Mouse (Mus musculus): ENCODE data around the gene Atpif1. TPM values are rescaled to one million over a fixed set of nuclear protein-coding genes. Genes with fewer than 3 reads are reported as not detected.
"Not testable (repeated sequence)": the region's sequence is repeated elsewhere in the genome, so short reads cannot be mapped to it uniquely, and the experiment has no call there.

Gene Atpif1
- 1,005 and 1,007 TPM in 2 replicates for polyA plus RNA-seq (2016; fragmentation: Nextera tagmentation; extraction: Ambion mirVana)

DNA sequence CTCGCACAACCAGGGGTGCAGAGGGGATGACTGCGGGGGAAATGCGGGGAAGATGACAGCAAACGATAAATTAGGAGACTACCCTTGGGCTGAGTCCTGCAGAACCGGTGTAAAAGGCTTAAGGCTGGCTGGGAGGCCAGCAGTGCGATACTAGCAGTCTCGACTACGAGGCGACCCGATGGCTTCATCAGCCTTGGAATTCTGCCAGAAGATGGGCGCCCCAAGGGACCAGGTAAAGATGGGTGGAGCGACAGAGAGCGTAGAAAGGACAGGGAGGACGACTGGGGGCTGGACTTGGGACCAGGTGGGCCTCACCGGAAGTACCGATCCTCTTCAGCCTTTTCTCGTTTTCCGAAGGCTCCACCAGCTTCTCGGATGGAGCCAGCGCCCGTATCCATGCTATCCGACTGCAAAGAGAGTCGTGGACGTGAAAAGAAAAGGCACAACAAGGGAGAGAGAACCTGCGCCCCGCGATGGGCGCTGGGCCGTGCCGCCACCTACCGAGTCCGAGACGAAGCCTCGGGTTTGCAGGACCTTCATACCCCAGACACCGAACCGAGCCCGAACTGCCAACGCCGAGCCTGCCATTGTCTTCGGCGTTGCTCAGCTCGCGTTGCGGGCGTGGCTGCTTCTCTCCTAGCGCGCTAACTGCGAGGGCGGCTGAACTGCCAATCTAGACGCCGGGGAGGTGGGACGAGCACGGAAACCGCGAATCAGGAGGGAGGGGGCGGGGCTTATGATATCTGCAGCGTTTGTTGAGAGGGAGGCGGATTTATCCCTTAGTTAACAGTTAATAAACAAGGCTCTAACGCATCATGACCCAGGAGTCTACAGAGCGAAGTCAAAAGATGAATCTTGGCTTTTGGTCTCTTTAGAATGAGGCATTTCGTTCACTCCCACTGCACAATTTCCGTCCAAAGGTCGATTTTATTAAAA is at the start of gene Atpif1:
TSS of gene Atpif1 (minus strand) at position 679 of the 936 bp plus-strand sequence.
- under 1% methylated on average over 63 of the region's 63 CpGs for WGBS
- H3K4me1 ChIP-seq: peaks cover 33% of the 10 kb centered on the region
- DNase-seq (ENCODE audit: low spot score): peak; percentile 91
- H3K4me3 ChIP-seq: peak within 1 kb of the TSS; percentile 87
- H3K9me3 ChIP-seq (replicated peaks): no peaks in the 10 kb centered on the region
- no peaks in the 10 kb centered on the region for H3K27me3 ChIP-seq (ENCODE audit: low read depth, poor library complexity, severe bottlenecking)
- H3K27ac ChIP-seq: peak within 1 kb of the TSS; percentile 97
- peaks cover 47% of the 10 kb centered on the region for H3K36me3 ChIP-seq

DNA sequence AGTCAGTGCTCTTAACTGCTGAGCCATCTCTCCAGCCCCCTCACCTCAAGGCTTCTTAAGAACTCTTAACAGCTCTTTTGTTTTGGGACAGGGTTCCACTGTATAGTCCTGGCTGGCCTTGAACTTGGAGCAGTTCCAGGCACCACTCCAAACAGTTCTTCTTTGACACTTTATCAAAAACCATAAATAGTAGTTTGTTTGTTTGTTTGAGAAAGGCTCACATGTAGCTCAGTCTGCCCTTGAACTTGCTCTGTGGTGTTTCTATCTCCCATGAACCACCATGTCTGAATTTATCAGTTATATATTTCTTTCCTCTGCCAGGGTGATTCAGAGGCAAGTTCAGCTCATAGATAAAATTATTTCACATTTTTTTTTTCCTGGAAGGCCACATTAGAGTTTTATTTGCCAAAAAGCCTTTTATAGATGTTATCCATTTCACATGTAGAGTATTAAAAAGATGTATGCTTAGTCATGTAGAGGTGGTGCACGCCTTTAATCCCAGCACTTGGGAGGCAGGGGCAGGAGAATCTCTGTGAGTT is 41.4 kb upstream of the Atpif1 start:
- Histone ChIP-seq H3K4me3 (no peak overlapping the region), H3K27ac (no peak overlapping the region), H3K27me3 (ENCODE audit: low read depth, poor library complexity, severe bottlenecking) (no peaks in the 10 kb centered on the region), H3K4me1 (peaks cover 11% of the 10 kb centered on the region), H3K36me3 (no peaks in the 10 kb centered on the region), H3K9me3 (replicated peaks) (no peaks in the 10 kb centered on the region)
- 84% methylated on average over 1 of the region's 1 CpGs for WGBS
- DNase-seq (ENCODE audit: low spot score): no peak

DNA sequence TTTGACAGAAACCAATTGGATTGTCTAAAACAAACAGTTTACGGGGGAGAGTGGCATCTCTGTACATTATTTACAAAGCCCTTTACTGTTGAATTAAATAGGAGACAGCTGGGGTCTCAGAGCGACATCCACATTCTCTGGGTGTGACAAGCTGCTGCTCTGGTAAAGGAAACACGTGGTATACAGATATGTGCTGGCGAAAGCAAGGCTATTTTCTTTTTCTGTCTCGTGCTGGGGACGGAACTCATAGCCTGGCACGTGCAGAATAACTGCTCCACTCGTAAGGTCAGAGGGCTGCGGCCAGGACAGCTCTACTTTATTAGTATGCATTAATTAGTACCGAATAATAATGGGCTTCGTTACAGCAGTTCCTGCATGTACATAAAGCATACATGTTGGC is 39.9 kb upstream of the Atpif1 start:
- no peak for DNase-seq (ENCODE audit: low spot score)
- 75% methylated on average over 11 of the region's 11 CpGs for WGBS

DNA sequence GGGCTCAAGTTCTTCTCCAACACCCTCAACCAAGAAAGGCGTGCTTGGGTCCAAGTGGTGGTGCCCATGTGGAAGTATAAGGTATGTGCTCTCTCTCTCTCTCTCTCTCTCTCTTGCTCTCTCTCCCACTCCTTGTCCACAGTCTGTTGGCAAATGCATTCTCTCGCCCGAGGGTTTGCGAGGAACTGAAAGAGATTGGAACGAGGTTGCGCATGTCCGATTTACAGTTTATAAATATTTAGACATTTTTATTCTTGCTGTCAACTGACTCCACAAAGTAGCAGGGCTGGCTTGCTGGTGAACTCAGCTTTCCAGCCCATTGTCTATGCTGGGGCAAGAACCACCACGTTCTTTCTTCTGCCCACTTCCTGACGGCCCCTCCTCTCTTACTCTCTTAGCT is 37.7 kb upstream of the Atpif1 start:
- Histone ChIP-seq H3K36me3 (no peaks in the 10 kb centered on the region), H3K4me3 (no peak overlapping the region), H3K27ac (no peak overlapping the region), H3K27me3 (ENCODE audit: low read depth, poor library complexity, severe bottlenecking) (no peaks in the 10 kb centered on the region), H3K9me3 (replicated peaks) (no peaks in the 10 kb centered on the region), H3K4me1 (peaks cover 11% of the 10 kb centered on the region)
- no peak for DNase-seq (ENCODE audit: low spot score)
- WGBS: 87% methylated on average over 9 of the region's 9 CpGs

More for the DNA sequence above, 39.9 kb upstream of the Atpif1 start:
- H3K27ac ChIP-seq: no peak overlapping the region
- H3K4me3 ChIP-seq: no peak overlapping the region
- no peaks in the 10 kb centered on the region for H3K36me3 ChIP-seq
- peaks cover 11% of the 10 kb centered on the region for H3K4me1 ChIP-seq
- H3K9me3 ChIP-seq (replicated peaks): no peaks in the 10 kb centered on the region
- no peaks in the 10 kb centered on the region for H3K27me3 ChIP-seq (ENCODE audit: low read depth, poor library complexity, severe bottlenecking)

DNA sequence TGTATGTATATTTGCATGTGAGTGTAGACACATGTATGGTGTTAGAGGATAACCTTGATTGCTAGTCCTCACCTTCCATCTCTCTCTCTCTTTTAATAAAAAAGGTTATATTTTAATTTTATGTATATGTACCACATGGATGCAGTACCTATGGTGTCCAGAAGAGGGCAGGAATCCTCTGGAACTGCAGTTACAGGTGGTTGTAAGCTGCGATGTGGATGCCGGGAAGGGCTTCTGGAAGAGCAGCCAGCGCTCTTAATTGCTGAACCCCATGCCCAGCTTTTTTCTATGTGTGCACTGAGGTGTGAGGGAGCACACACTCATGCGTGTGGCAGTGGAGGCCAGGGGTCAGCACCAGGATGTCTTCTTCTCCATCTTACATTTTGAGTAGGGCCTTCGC is 35.7 kb upstream of the Atpif1 start:
- 94% methylated on average over 5 of the region's 5 CpGs for WGBS
- H3K9me3 ChIP-seq (replicated peaks): no peaks in the 10 kb centered on the region
- H3K4me3 ChIP-seq: no peak overlapping the region
- H3K27ac ChIP-seq: no peak overlapping the region
- peaks cover 13% of the 10 kb centered on the region for H3K4me1 ChIP-seq
- H3K36me3 ChIP-seq: no peaks in the 10 kb centered on the region
- no peak for DNase-seq (ENCODE audit: low spot score)
- no peaks in the 10 kb centered on the region for H3K27me3 ChIP-seq (ENCODE audit: low read depth, poor library complexity, severe bottlenecking)

DNA sequence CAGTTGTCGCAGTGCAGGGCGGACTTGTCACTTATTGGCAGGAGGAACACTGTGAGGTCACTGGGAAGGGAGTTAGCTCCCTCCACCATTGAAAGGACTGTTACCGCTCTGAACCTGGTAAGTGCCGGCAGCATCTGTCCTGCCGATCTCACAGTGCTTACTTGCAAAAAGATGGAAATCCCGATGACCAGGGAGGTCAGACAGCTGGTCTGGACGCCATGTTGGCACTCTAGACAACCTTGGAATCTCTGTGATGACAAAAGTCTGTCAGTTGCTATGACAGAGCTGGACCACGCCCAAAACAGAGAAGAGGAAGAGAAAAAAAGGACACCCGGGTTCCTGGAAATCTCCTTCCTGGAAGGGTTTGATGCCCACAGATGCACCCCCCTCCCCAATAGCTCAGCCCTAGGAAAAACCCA is 33.9 kb upstream of the Atpif1 start:
- DNase-seq (ENCODE audit: low spot score): no peak
- Histone ChIP-seq H3K27ac (no peak overlapping the region), H3K9me3 (replicated peaks) (no peaks in the 10 kb centered on the region), H3K4me3 (no peak overlapping the region), H3K4me1 (peaks cover 14% of the 10 kb centered on the region), H3K27me3 (ENCODE audit: low read depth, poor library complexity, severe bottlenecking) (no peaks in the 10 kb centered on the region), H3K36me3 (no peaks in the 10 kb centered on the region)
- WGBS: 79% methylated on average over 9 of the region's 9 CpGs

DNA sequence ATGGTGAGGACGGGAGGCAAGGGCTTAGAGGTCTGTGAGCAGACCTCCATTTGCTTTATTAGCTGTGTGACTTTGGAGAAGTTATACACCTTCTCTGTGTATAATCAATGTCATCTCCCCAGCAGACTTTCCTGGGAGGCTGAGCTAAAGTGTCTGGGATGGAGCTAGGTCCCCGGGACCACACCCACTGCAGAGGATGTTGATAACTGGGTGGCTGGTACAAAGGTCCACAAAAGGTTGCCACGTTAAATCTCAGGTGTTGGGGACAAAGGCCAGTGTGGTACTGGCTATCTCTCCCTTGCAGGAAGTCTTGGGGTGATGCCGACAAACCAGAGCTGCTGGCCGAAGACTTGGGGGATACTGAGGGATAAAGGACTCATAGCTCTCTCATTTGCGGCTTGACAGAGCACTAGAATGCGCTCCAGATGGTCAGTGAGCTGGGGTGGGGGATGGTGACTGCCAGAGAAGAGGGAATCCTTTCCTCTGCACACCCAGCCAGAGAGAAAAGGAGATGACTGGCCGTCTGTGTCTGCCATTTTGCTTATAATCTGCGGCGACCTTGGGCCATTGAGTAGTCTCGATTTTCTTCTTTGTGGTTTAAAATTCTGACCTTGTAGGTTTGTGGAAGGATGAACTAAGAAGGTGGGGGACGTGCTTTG is 31.8 kb upstream of the Atpif1 start:
- Histone ChIP-seq H3K9me3 (replicated peaks) (no peaks in the 10 kb centered on the region), H3K27ac (no peak overlapping the region), H3K4me1 (peaks cover 7% of the 10 kb centered on the region; the same call in 1 of the 2 replicates), H3K36me3 (no peaks in the 10 kb centered on the region), H3K4me3 (no peak overlapping the region), H3K27me3 (ENCODE audit: low read depth, poor library complexity, severe bottlenecking) (no peaks in the 10 kb centered on the region)
- WGBS: 84% methylated on average over 12 of the region's 12 CpGs
- DNase-seq (ENCODE audit: low spot score): no peak

DNA sequence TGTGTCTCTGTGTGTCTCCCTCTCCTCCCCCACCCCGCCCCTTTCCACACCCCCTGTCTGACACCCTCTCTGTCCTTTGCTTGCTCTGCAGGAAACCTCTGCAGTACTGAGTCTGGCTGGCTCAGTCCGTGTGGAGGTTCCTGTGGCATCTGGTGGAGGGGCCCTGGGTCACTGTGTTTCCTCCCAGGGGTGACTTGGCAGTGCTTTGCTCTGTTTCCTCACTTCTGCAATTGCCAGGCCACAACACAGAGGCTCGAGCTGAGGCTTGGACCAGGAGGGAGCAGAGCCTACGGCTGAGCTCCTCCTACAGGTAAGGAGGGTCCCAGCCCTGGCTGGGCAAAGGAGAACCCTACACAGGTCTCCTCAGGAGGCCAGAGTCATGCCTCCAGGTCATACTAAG is 30.5 kb upstream of the Atpif1 start, which contains the start of gene Ptafr:
TSS of gene Ptafr (plus strand) at position 103 of the 400 bp plus-strand sequence.
- Histone ChIP-seq H3K36me3 (no peaks in the 10 kb centered on the region), H3K4me3 (no peak within 1 kb of the TSS), H3K9me3 (replicated peaks) (no peaks in the 10 kb centered on the region), H3K4me1 (peaks cover 7% of the 10 kb centered on the region; the same call in 1 of the 2 replicates), H3K27ac (0 out of 2 replicates have a peak within 1 kb of the TSS, but pooled peaks have one; percentile 26), H3K27me3 (ENCODE audit: low read depth, poor library complexity, severe bottlenecking) (no peaks in the 10 kb centered on the region)
- WGBS: 28% methylated on average over 4 of the region's 4 CpGs
- no peak for DNase-seq (ENCODE audit: low spot score)

DNA sequence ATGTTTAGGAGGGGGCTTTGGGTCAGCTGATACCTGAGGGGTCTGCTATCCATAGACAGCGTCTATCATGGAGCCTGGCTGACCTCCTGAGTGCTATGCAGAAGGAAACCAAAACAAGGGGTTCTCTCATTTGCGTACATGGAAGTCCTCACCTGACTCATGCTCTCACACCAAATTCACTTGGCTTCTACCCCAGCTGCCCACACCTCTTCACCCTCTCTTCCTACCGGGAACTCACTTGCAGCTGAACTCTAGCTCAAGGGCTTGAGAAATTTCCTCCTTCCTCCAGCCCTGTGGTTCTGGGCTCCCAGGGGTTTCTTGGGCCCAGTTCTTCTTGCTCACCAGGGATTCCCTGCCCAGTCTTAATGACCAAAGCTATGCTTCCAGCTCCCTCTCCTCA is 29.8 kb upstream of the Atpif1 start:
- no peak overlapping the region for H3K27ac ChIP-seq
- WGBS: 84% methylated on average over 3 of the region's 3 CpGs
- H3K4me1 ChIP-seq: peaks cover 7% of the 10 kb centered on the region; the same call in 1 of the 2 replicates
- H3K27me3 ChIP-seq (ENCODE audit: low read depth, poor library complexity, severe bottlenecking): no peaks in the 10 kb centered on the region
- H3K4me3 ChIP-seq: no peak overlapping the region
- no peaks in the 10 kb centered on the region for H3K9me3 ChIP-seq (replicated peaks)
- no peak for DNase-seq (ENCODE audit: low spot score)
- no peaks in the 10 kb centered on the region for H3K36me3 ChIP-seq

DNA sequence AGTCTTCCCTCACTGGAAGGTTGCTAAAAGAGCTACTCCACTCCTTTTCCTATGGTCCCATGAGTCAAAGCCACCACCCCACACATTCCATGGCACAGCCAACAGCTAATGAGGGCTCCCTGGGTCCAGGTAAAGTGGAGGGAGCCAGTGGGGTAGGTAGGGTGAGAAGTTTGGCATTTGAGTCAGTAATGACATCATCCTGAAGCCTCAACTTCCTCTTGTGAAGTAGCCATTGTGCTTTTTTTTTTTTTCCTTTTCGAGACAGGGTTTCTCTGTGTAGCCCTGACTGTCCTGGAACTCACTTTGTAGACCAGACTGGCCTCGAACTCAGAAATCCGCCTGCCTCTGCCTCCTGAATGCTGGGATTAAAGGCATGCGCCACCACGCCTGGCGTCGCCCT is 22.1 kb upstream of the Atpif1 start:
- H3K27ac ChIP-seq; H3K27me3 ChIP-seq (ENCODE audit: low read depth, poor library complexity, severe bottlenecking); H3K4me1 ChIP-seq; DNase-seq (ENCODE audit: low spot score); H3K9me3 ChIP-seq (replicated peaks); H3K4me3 ChIP-seq: not testable (repeated sequence)
- H3K36me3 ChIP-seq: peaks cover 46% of the 10 kb centered on the region
- 90% methylated on average over 7 of the region's 7 CpGs for WGBS

DNA sequence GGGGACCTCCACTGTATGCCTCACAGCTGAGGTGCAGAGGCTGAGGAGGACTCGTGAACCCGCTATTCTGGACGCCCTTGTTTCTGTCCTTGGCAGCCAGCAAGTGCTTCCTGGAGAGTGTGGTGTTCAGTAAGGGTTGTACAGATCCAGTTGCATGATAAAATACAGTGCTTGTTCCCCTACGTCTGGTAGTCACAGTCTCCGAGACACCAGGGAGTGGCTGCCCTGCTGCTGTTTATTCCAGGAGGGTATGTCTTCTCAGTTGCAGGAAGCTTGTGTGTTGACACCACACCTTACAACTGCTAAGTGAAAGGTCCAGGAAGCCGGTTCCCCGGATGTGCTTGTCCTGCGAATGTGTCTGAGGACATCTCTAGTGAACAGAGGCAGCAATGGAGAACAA is 21.2 kb upstream of the Atpif1 start:
- no peak for DNase-seq (ENCODE audit: low spot score)
- H3K4me1 ChIP-seq: no peaks in the 10 kb centered on the region
- H3K4me3 ChIP-seq: no peak overlapping the region
- no peaks in the 10 kb centered on the region for H3K9me3 ChIP-seq (replicated peaks)
- H3K27ac ChIP-seq: no peak overlapping the region
- 82% methylated on average over 8 of the region's 8 CpGs for WGBS
- no peaks in the 10 kb centered on the region for H3K27me3 ChIP-seq (ENCODE audit: low read depth, poor library complexity, severe bottlenecking)
- H3K36me3 ChIP-seq: peaks cover 54% of the 10 kb centered on the region

DNA sequence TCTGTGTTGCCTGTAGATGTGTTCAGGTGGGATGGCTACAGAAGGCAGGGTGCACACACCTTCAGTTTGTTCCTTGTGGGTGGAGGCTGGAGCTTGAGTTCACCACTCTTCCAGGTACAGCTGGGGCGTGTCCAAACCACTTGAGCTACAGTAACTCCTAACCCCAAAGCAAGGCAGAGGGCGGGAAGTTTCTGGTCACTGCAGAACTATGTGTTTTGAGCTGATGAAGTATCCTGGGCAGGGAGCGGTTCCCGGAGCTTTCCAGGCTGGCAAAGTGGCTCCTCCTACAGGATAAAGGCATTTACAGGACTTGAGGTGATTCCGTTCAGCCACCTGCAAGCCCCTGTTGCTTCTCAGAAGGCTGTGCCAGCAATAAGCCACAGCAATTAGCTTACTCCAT is 20.8 kb upstream of the Atpif1 start:
- no peak overlapping the region for H3K27ac ChIP-seq
- no peaks in the 10 kb centered on the region for H3K4me1 ChIP-seq
- H3K27me3 ChIP-seq (ENCODE audit: low read depth, poor library complexity, severe bottlenecking): no peaks in the 10 kb centered on the region
- peaks cover 59% of the 10 kb centered on the region for H3K36me3 ChIP-seq
- 78% methylated on average over 5 of the region's 5 CpGs for WGBS
- H3K9me3 ChIP-seq (replicated peaks): no peaks in the 10 kb centered on the region
- H3K4me3 ChIP-seq: no peak overlapping the region
- DNase-seq (ENCODE audit: low spot score): no peak

DNA sequence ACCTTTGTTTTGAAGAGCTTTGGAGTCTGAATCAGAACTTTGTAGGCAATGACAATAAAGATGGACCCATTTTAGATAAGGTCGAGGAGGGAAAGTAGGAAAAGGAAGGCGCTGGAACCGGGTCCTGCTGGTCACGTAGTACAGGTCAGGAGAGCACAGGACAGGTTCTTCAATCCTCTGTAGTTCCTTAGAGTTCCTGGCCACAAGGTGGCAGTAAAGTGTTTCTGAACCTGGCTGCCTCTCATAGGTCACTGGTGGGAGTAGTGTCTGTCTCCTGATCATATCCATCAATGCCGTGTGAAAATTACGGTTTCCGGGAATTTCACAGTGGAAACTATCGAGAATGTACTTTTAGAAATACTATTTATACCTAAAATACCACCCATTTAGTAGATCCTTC is 12.4 kb upstream of the Atpif1 start:
- DNase-seq (ENCODE audit: low spot score): peak; percentile 61
- Histone ChIP-seq H3K9me3 (replicated peaks) (no peaks in the 10 kb centered on the region), H3K36me3 (peaks cover 99% of the 10 kb centered on the region), H3K4me3 (no peak overlapping the region), H3K27ac (no peak overlapping the region), H3K4me1 (no peaks in the 10 kb centered on the region), H3K27me3 (ENCODE audit: low read depth, poor library complexity, severe bottlenecking) (no peaks in the 10 kb centered on the region)
- WGBS: 50% methylated on average over 8 of the region's 8 CpGs
